Mouse (Mus musculus) adrenal gland, adult 8-10 months (tissue): ENCODE results near the gene Glp1r. TPM values are rescaled to one million over a fixed set of nuclear protein-coding genes. Genes with fewer than 3 reads are reported as not detected.

Experiments
- DNase-seq: peaks from one replicate; pipeline ENCODE4 v3.0.0; 2022
- microRNA-seq, 2 experiments: library from miRNA; unstranded; fragments of <30 nt; microRNA quantifications; one replicate each; pipeline ENCODE4 v1.2.0; 2022
- total RNA-seq, 4 experiments: library from RNA; stranded (reverse); gene quantifications; 2 replicates each; pipeline ENCODE4 v1.2.4; 2022

The Glp1r gene
- total RNA-seq, 4 experiments from 2014 or later: 0.08 to 0.20 (median 0.11) TPM

- no peak for DNase-seq
Observed at GRCm38 (mm10) chr17:30914264-30914663, 12.6 kb downstream of the Glp1r start.

DNA sequence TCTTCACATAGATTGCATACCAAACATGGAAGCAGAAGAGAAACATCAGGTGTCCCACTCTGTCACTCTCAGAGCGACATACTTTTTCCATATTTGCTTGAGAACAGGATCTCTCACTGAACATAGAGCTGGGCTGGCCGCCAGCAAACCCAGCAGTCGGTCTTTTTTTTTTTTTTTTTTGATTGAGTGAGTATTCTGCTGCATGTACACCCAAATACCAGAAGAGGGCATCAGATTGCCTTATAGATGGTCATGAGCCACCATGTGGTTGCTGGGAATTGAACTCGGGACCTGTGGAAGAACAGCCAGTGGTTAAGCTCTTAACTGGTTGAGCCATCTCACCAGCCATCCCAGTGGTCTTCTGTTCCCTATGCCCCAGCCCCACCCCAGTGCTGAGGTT, 21.9 kb downstream of the Glp1r start:
- DNase-seq: no peak

DNA sequence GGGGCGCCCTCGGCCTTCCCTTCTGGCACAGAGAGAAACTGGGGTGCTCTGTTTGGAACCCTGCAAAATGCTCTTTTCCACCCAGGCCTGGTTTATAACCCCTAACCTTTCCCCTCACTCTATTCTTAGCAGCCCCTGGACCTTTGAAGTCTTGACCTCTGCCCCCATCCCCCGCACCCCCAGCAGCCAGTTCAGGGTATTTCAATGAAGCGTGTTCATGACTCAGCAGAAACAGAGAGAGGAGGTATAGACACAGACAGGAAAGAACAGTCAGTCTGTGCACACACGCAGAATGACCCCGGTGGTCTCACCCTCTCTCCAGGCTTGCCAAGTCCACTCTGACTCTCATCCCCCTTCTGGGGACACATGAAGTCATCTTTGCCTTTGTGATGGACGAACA, 29.2 kb downstream of the Glp1r start:
- no peak for DNase-seq

DNA sequence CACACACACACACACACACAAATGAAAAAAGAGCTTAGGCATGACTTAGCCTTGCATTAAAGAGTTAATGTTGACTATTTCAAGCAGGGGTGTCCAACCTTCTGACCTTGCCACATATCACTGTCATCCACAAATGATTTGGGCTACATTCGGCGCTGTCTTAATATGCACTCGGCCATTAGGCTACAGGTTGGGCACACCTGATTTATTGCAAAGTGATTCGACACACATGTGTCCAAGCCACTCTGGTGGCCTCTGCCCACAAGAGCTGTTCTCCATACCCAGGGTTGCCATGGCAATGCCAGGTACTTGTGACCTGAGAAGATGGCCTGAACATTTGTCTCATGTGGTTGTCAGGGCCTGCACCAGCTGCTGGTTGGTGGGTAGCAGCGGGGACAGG, 31.2 kb downstream of the Glp1r start:
- DNase-seq: no peak

GRCm38 (mm10) chr17:30935301-30935700, 33.7 kb downstream of the Glp1r start:
- DNase-seq: no peak

GRCm38 (mm10) chr17:30938554-30938953, 36.9 kb downstream of the Glp1r start:
- DNase-seq: no peak

DNA sequence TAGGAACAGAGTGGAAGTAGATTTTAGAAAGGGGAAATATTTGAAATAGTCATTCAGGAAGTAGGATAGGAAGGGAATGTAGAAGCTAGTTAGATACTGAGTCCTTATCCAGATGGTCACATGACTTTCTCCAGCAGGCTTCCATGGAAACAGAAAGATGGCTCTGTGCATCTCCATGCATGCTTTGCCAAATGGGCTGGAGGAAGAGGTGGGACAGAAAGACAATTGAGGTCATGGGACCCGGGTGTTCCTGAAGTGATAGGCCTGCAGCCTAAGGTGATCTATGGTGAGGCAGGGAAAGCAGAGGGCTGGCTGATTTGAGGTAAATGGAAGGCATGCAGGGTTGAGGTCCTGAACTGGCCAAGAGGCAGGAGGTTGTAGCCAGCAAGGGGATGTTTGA, 46.8 kb downstream of the Glp1r start:
- peak; percentile 5 for DNase-seq

DNA sequence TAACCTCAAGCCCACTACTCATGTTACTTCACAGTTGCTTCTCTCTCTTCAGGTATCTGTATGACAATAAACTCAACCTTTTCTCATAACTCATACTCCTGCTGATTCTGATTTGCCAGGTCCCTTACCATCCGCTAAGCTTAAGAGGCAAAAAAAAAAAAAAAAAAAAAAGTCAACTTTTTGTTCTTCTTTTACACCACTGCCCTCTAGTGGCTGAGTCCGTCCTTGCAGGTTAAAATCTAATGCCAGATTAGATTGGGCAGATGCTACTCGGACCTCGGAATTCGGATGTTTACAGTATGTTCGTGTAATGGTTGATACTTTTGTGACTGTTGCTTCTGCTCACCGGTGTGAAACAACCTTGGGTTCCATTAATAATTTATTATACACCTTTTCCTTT, 49.2 kb downstream of the Glp1r start:
- peak; percentile 14 for DNase-seq

DNA sequence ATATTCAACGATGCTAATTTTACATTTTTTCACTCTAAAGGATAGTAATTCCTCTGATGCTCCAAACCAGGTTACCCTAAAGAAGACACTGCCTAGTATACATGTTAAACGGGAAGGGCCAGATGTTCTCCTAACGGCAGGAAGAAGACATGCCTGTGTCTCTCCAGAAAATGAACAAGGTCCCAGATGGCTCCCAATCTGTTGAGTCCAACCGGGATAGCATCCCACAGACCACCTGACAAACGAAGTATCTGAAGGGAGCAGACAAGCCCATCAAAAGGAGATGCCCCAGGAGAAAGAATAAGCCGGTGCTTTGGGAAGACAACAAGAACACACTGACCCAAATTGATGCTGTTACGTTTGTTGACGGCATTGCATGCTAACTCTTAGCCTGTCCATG, 50.0 kb downstream of the Glp1r start:
- no peak for DNase-seq

GRCm38 (mm10) chr17:30954340-30954739, 52.7 kb downstream of the Glp1r start, which contains the start of gene Umodl1:
Gene Umodl1 (plus strand): TSS chr17:30954640.
- no peak for DNase-seq

DNA sequence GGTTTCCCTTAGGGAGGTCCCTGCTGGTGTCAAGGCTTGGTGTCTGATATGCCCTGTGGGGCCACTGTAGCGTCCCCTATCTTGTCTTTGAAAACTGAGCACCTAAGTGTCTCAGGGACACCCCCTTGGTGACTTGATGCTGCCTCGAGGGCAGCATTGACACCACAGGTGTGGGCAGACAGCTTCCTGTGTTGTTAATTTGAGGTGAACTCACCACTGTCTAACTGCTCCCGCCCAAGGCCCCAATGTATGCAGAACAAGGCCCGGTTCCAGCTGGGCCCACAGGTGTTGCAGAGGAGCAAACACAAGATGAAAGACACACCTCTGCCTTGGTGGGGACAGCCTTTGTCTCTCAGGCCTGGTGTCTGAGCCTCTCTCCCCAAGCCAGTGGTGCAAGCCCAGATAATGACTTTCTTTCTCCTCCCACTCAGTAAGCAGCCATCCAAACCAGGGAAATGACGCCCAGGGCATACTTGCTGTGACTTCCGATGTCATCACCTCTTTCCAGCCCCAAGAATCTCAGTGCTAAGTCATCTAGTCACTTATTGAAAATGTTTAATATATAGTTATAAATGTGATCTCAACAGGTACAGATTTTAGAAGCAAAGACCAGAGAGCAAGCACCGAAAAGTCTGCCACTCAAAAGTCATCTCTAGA, 60.4 kb downstream of the Glp1r start:
- no peak for DNase-seq

DNA sequence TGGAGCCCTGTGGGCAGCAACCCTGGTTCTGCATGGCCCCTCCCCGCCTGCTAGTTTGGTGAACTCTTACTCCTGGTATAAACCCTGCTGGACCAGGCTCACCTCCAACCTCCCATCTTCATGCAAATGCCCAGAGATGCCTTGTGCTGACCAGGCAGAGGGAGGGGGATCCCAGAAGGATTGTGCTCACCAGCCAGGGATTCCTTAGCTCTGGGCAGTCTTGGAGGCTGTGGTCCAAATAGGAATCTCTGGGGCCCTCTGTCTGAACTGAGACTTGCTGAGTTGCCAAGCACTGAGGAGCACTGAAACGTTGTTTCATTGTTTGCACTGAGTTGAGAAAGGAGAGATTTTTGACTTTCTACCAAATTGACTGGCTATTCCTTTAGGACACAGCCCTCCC, 61.3 kb downstream of the Glp1r start:
- DNase-seq: no peak

- no peak for DNase-seq
Observed at GRCm38 (mm10) chr17:30969983-30970382, 68.4 kb downstream of the Glp1r start.

- DNase-seq: no peak
Observed at GRCm38 (mm10) chr17:30971877-30972276, 70.3 kb downstream of the Glp1r start.

GRCm38 (mm10) chr17:30973332-30973731, 71.7 kb downstream of the Glp1r start:
- DNase-seq: no peak

- no peak for DNase-seq
Observed at GRCm38 (mm10) chr17:30977290-30977689, 75.7 kb downstream of the Glp1r start.

GRCm38 (mm10) chr17:30978556-30978955, 76.9 kb downstream of the Glp1r start:
- no peak for DNase-seq

DNA sequence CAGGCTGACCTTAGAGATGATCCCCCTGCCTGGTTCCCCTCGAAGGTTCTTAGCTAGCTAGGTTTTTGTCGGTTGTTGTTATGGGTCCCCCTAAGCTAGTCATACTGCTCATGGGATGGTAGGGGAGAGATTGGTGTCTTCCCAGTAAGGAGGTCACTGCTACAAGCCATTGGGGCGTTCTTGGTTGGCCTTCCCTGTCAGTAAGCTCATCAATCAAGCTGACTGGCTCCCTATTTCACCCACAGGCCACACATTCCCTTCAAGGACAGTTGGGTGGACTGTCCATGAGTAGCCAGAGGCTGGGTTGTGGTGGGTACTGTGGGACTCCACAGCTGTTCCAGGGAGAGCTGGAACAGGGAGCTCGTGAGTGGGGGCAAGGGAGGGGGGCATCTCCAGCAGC, 81.9 kb downstream of the Glp1r start:
- DNase-seq: peak; percentile 29

GRCm38 (mm10) chr17:30990254-30990653, 88.6 kb downstream of the Glp1r start:
- DNase-seq: no peak

Small RNA genes lying within 50 kb of the gene (microRNA-seq; reads per million reads assigned to microRNA genes)
- gene Gm24026: 0 reads per million in 2 experiments

Other genes starting within 250 kb of the Glp1r start
- 1 to 10 TPM in 2 of 4 experiments, not detected in 2; 1.4 to 2.5 TPM for gene Umodl1, start 52.8 kb downstream of the Glp1r start, total RNA-seq
- gene Abcg1, start 155.9 kb downstream of the Glp1r start, total RNA-seq: 10 to 100 TPM; 11.7 to 28.2 (median 16.2) TPM
- not detected for gene Tff3, start 227.8 kb downstream of the Glp1r start, total RNA-seq
- not detected for gene Tff2, start 242.5 kb downstream of the Glp1r start, total RNA-seq